Mouse (Mus musculus): ENCODE data around the gene Ctnna2. TPM values are rescaled to one million over a fixed set of nuclear protein-coding genes. Genes with fewer than 3 reads are reported as not detected.

Gene Ctnna2
- polyA plus RNA-seq, 1 experiment from 2014 or later, result 89.0 TPM

GRCm38 (mm10) chr6:77416999-77417398 lies 562.5 kb downstream of the Ctnna2 start:
- no peak overlapping the region for H3K9ac ChIP-seq (ENCODE audit: low read length)
- 51% methylated on average over 1 of the region's 1 CpGs for WGBS
- ATAC-seq (no peak), DNase-seq (ENCODE audit: low spot score) (peak; percentile 63)
- no peak overlapping the region for H3K4me2 ChIP-seq (ENCODE audit: low read length)
- no peaks in the 10 kb centered on the region for H3K36me3 ChIP-seq (ENCODE audit: control insufficient read depth, insufficient read depth, low read length)
- H3K27me3 ChIP-seq (replicated peaks; ENCODE audit: control insufficient read depth, insufficient read depth, low read length), result no peaks in the 10 kb centered on the region
- H3K4me1 ChIP-seq (ENCODE audit: control insufficient read depth, insufficient read depth, low read length), result peaks cover 7% of the 10 kb centered on the region; the same call in 1 of the 2 replicates
- no peak overlapping the region for H3K4me3 ChIP-seq (ENCODE audit: low read depth, low read length)
- H3K9me3 ChIP-seq (replicated peaks; ENCODE audit: control insufficient read depth, low read length), result no peaks in the 10 kb centered on the region
- no peak overlapping the region for H3K27ac ChIP-seq (ENCODE audit: low read depth, low read length)

- WGBS, result 0% methylated on average over 1 of the region's 1 CpGs
- DNase-seq (ENCODE audit: low spot score), result peak; percentile 72
- Histone ChIP-seq H3K4me1 (ENCODE audit: control insufficient read depth, insufficient read depth, low read length) (peaks cover 7% of the 10 kb centered on the region; the same call in 1 of the 2 replicates), H3K4me3 (ENCODE audit: low read depth, low read length) (no peak overlapping the region), H3K9me3 (replicated peaks; ENCODE audit: control insufficient read depth, low read length) (no peaks in the 10 kb centered on the region), H3K27ac (ENCODE audit: low read depth, low read length) (no peak overlapping the region), H3K27me3 (replicated peaks; ENCODE audit: control insufficient read depth, insufficient read depth, low read length) (no peaks in the 10 kb centered on the region), H3K36me3 (ENCODE audit: control insufficient read depth, insufficient read depth, low read length) (no peaks in the 10 kb centered on the region), H3K4me2 (ENCODE audit: low read length) (no peak overlapping the region), H3K9ac (ENCODE audit: low read length) (no peak overlapping the region)
- peak; percentile 78 for ATAC-seq
Observed at GRCm38 (mm10) chr6:77413530-77413929, 566.0 kb downstream of the Ctnna2 start.

- Histone ChIP-seq H3K4me1 (ENCODE audit: control insufficient read depth, insufficient read depth, low read length) (no peaks in the 10 kb centered on the region), H3K9ac (ENCODE audit: low read length) (no peak overlapping the region), H3K9me3 (replicated peaks; ENCODE audit: control insufficient read depth, low read length) (no peaks in the 10 kb centered on the region), H3K36me3 (ENCODE audit: control insufficient read depth, insufficient read depth, low read length) (no peaks in the 10 kb centered on the region), H3K4me2 (ENCODE audit: low read length) (no peak overlapping the region), H3K27ac (ENCODE audit: low read depth, low read length) (no peak overlapping the region), H3K27me3 (replicated peaks; ENCODE audit: control insufficient read depth, insufficient read depth, low read length) (no peaks in the 10 kb centered on the region), H3K4me3 (ENCODE audit: low read depth, low read length) (no peak overlapping the region)
- ATAC-seq, result no peak
- 65% methylated on average over 5 of the region's 5 CpGs for WGBS
- DNase-seq (ENCODE audit: low spot score), result no peak
Observed at GRCm38 (mm10) chr6:77408481-77408880, 571.0 kb downstream of the Ctnna2 start.

GRCm38 (mm10) chr6:77400751-77401150 lies 578.7 kb downstream of the Ctnna2 start:
- Histone ChIP-seq H3K36me3 (ENCODE audit: control insufficient read depth, insufficient read depth, low read length) (no peaks in the 10 kb centered on the region), H3K9me3 (replicated peaks; ENCODE audit: control insufficient read depth, low read length) (no peaks in the 10 kb centered on the region), H3K4me3 (ENCODE audit: low read depth, low read length) (no peak overlapping the region), H3K27me3 (replicated peaks; ENCODE audit: control insufficient read depth, insufficient read depth, low read length) (no peaks in the 10 kb centered on the region), H3K4me2 (ENCODE audit: low read length) (no peak overlapping the region), H3K9ac (ENCODE audit: low read length) (no peak overlapping the region), H3K27ac (ENCODE audit: low read depth, low read length) (no peak overlapping the region), H3K4me1 (ENCODE audit: control insufficient read depth, insufficient read depth, low read length) (no peaks in the 10 kb centered on the region)
- 87% methylated on average over 6 of the region's 6 CpGs for WGBS
- peak; percentile 20 for DNase-seq (ENCODE audit: low spot score)
- ATAC-seq, result no peak

GRCm38 (mm10) chr6:77391663-77392062 lies 587.8 kb downstream of the Ctnna2 start:
- H3K27me3 ChIP-seq (replicated peaks; ENCODE audit: control insufficient read depth, insufficient read depth, low read length), result no peaks in the 10 kb centered on the region
- H3K4me3 ChIP-seq (ENCODE audit: low read depth, low read length), result no peak overlapping the region
- no peak for ATAC-seq
- H3K9me3 ChIP-seq (replicated peaks; ENCODE audit: control insufficient read depth, low read length), result no peaks in the 10 kb centered on the region
- no peaks in the 10 kb centered on the region for H3K4me1 ChIP-seq (ENCODE audit: control insufficient read depth, insufficient read depth, low read length)
- 85% methylated on average over 1 of the region's 1 CpGs for WGBS
- no peak overlapping the region for H3K27ac ChIP-seq (ENCODE audit: low read depth, low read length)
- no peaks in the 10 kb centered on the region for H3K36me3 ChIP-seq (ENCODE audit: control insufficient read depth, insufficient read depth, low read length)
- no peak overlapping the region for H3K4me2 ChIP-seq (ENCODE audit: low read length)
- no peak overlapping the region for H3K9ac ChIP-seq (ENCODE audit: low read length)
- no peak for DNase-seq (ENCODE audit: low spot score)

GRCm38 (mm10) chr6:77381309-77381708 lies 598.2 kb downstream of the Ctnna2 start:
- DNase-seq (ENCODE audit: low spot score) (no peak), ATAC-seq (no peak)
- no peak overlapping the region for H3K4me3 ChIP-seq (ENCODE audit: low read depth, low read length)
- no peaks in the 10 kb centered on the region for H3K9me3 ChIP-seq (replicated peaks; ENCODE audit: control insufficient read depth, low read length)
- peaks cover 5% of the 10 kb centered on the region for H3K4me1 ChIP-seq (ENCODE audit: control insufficient read depth, insufficient read depth, low read length)
- H3K4me2 ChIP-seq (ENCODE audit: low read length), result no peak overlapping the region
- no peaks in the 10 kb centered on the region for H3K27me3 ChIP-seq (replicated peaks; ENCODE audit: control insufficient read depth, insufficient read depth, low read length)
- H3K27ac ChIP-seq (ENCODE audit: low read depth, low read length), result no peak overlapping the region
- H3K36me3 ChIP-seq (ENCODE audit: control insufficient read depth, insufficient read depth, low read length), result no peaks in the 10 kb centered on the region
- no peak overlapping the region for H3K9ac ChIP-seq (ENCODE audit: low read length)

- ATAC-seq (no peak), DNase-seq (ENCODE audit: low spot score) (peak; percentile 46)
- no peaks in the 10 kb centered on the region; the same call in none of the 2 replicates for H3K4me1 ChIP-seq (ENCODE audit: control insufficient read depth, insufficient read depth, low read length)
- no peaks in the 10 kb centered on the region for H3K27me3 ChIP-seq (replicated peaks; ENCODE audit: control insufficient read depth, insufficient read depth, low read length)
- no peak overlapping the region for H3K4me3 ChIP-seq (ENCODE audit: low read depth, low read length)
- H3K9me3 ChIP-seq (replicated peaks; ENCODE audit: control insufficient read depth, low read length), result no peaks in the 10 kb centered on the region
- H3K4me2 ChIP-seq (ENCODE audit: low read length), result no peak overlapping the region
- no peaks in the 10 kb centered on the region for H3K36me3 ChIP-seq (ENCODE audit: control insufficient read depth, insufficient read depth, low read length)
- no peak overlapping the region for H3K9ac ChIP-seq (ENCODE audit: low read length)
- 41% methylated on average over 5 of the region's 5 CpGs for WGBS
- H3K27ac ChIP-seq (ENCODE audit: low read depth, low read length), result no peak overlapping the region
Observed at GRCm38 (mm10) chr6:77373132-77373531, 606.4 kb downstream of the Ctnna2 start.

GRCm38 (mm10) chr6:77371147-77371546 lies 608.4 kb downstream of the Ctnna2 start:
- no peaks in the 10 kb centered on the region for H3K36me3 ChIP-seq (ENCODE audit: control insufficient read depth, insufficient read depth, low read length)
- 82% methylated on average over 2 of the region's 2 CpGs for whole genome bisulfite sequencing
- DNase-seq (ENCODE audit: low spot score) (peak; percentile 24), ATAC-seq (peak; percentile 60; the same call in 1 of the 2 replicates)
- H3K4me2 ChIP-seq (ENCODE audit: low read length), result no peak overlapping the region
- no peak overlapping the region for H3K27ac ChIP-seq (ENCODE audit: low read depth, low read length)
- H3K9ac ChIP-seq (ENCODE audit: low read length), result no peak overlapping the region
- H3K4me1 ChIP-seq (ENCODE audit: control insufficient read depth, insufficient read depth, low read length), result no peaks in the 10 kb centered on the region; the same call in none of the 2 replicates
- H3K4me3 ChIP-seq (ENCODE audit: low read depth, low read length), result no peak overlapping the region
- no peaks in the 10 kb centered on the region for H3K27me3 ChIP-seq (replicated peaks; ENCODE audit: control insufficient read depth, insufficient read depth, low read length)
- no peaks in the 10 kb centered on the region for H3K9me3 ChIP-seq (replicated peaks; ENCODE audit: control insufficient read depth, low read length)

GRCm38 (mm10) chr6:77358471-77358837 lies 621.0 kb downstream of the Ctnna2 start:
- peak; percentile 68; the same call in 1 of the 2 replicates for ATAC-seq
- no peaks in the 10 kb centered on the region for H3K9me3 ChIP-seq (replicated peaks; ENCODE audit: control insufficient read depth, low read length)
- 61% methylated on average over 6 of the region's 6 CpGs for WGBS
- H3K4me2 ChIP-seq (ENCODE audit: low read length), result no peak overlapping the region
- H3K9ac ChIP-seq (ENCODE audit: low read length), result no peak overlapping the region
- peak overlapping the region; percentile 23; the same call in 1 of the 2 replicates for H3K27ac ChIP-seq (ENCODE audit: low read depth, low read length)
- H3K27me3 ChIP-seq (replicated peaks; ENCODE audit: control insufficient read depth, insufficient read depth, low read length), result no peaks in the 10 kb centered on the region
- no peak overlapping the region for H3K4me3 ChIP-seq (ENCODE audit: low read depth, low read length)
- H3K4me1 ChIP-seq (ENCODE audit: control insufficient read depth, insufficient read depth, low read length), result 0 out of 2 replicates have a peak, but pooled peaks cover 3% of the 10 kb centered on the region
- no peaks in the 10 kb centered on the region for H3K36me3 ChIP-seq (ENCODE audit: control insufficient read depth, insufficient read depth, low read length)
- peak; percentile 42 for DNase-seq (ENCODE audit: low spot score)

Measured in forebrain, embryonic 14.5 days (tissue).